Mouse (Mus musculus) layer of hippocampus, adult 9-10 months (tissue): ENCODE results near the gene Kctd5.

Source experiments
- DNase-seq: peaks from one replicate; pipeline ENCODE4 v3.0.0; 2022; ENCODE audit warnings: low spot score

The Kctd5 gene

DNA sequence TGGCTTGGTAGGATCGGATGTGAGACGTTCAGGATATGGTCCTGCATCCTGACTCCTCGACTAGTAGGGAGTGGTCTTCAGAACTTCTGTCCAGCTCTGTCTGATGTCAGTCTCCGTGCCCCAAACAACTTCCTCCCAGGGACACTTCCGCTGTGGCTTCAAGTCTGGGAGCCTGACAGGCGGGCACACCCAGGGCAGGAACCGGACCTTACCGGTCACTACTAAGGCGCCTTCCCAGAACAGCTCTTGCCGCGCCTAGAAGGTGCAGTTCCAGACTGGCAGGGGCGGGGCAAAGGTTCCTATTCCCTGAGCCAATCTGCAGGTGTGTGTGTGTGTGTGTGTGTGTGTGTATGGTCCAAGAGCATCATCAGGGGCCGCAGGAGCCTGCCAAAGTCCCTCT, 35.9 kb downstream of the Kctd5 start:
- DNase-seq: no peak

DNA sequence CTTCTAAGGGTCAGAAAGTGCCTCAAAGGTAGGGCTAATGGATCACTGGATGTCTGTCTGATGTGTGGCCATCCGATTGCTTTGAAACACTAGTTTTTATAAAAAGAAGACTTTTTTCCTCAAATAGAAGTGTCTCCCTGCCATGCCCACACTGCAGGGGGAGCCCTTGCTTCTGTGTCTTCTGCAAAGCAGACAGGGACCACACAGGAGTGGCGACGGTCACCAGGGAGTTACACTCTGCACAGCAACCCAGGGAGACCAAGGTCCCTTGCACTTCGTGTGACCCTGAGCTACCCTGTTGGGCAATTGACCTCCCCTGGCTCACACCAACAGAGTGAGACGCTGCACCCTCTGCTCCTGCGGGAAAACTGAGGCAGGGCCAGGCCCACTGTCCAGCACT, 36.3 kb downstream of the Kctd5 start:
- DNase-seq: no peak

DNA sequence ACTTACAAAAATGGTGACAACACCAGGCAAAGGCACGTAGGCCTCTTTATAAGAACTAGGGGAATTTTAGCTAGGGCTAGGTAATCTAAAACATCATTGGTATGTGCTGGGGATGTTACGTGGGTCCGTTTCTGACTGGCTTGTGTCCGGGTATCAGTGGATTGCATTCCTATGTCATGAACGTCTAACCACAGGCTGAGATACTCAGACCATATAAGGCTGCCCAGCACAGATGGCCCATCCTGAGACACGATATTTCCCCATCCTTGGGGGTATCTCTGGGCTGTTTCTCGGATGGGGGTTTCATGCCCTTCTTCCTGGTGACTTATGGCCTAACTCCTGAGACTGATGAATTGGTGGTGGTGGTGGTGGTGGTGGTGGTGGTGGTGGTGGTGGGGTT, 38.2 kb downstream of the Kctd5 start:
- DNase-seq: no peak

DNA sequence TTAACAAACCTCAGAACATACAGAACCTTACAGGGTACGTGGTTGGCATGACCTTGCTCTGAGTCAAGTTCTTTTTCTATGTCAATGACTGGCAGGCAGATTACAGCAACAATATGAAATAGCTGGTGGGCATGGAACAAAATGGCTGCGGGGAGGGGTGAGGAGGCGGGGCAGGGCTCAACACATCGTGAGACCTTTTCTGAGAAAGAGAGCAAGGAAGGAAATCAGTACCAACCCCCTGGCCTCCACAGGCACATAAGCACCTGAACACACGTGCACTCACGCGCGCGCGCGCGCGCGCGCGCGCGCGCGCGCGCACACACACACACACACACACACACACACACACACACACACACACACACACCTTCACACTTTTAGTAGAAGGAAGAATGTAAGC, 42.7 kb downstream of the Kctd5 start:
- DNase-seq: no peak

DNA sequence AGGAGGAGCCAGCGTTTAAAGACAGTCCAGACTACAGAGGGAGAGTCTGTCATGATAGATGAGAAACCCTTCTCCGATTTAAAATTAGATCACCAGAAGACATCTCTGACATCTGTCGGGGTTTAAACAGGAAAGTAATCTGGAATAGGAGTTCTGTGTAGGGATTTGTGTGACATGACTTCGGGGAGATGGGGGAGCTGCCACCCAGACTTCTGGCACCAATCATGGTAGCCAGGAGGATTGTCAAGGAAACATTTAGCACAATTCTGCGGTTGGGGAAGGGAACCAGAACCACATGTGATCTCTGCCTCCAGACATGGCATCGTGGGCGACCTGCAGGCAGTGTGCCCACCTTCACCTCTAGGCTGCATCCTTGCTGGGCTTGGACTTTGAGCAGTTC, 43.8 kb downstream of the Kctd5 start:
- DNase-seq: no peak

DNA sequence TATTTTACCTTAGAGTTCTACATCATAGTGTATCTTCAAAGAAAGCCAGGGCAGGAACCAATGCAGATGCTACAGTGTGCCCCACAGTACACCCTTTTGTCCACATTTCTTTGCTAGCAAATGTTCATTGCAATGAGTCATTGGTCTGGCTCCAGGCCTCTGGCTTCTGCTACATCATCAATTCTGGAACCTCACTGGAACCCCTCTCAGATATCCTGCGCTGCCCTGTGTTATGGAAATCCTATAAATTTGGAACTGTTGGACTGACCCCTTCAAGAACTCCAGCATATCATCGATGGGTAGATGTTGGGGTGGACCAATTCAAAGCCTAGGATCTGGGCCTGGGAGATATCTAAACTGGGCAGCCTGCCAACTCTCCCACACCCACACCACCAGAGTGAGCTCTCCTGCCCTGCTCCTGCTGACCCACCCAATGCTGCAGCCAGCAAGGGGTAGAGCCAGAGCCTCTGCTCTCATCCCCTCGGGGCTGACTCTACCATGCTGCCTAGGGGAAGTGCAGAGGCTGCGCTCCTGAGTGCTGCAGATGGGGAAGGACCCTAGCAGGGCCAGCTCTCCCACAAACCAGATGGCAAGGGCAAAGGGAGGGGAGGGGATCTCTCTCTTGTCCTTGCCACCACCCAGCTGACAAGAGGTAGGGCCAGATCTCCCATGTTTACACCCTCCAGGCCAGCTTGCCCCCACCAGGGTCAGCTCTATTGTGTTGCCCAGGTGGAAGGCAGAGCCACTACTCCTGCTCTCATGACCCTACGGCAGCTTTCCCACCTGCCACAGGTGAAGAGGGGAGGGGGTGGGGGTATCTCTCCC, 51.7 kb downstream of the Kctd5 start:
- no peak for DNase-seq

DNA sequence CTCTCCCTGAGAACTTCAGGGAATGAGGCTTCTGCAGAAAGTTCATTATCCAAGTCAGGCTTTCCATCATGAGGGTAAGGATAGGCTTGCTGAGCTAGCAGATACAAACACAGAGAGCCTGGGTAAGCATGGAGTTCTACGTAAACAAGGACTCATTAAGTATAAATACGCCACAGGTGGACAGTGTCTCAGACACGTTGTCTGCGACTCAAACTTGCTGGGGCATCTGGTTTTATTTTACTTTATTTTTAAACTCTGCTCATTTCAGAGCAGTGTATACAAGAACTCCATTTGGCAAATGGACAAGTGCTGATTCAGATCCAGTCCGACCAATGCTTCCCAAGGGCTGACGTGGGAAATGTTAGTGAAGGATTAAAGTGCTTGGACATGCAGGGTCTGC, 52.6 kb downstream of the Kctd5 start:
- no peak for DNase-seq

DNA sequence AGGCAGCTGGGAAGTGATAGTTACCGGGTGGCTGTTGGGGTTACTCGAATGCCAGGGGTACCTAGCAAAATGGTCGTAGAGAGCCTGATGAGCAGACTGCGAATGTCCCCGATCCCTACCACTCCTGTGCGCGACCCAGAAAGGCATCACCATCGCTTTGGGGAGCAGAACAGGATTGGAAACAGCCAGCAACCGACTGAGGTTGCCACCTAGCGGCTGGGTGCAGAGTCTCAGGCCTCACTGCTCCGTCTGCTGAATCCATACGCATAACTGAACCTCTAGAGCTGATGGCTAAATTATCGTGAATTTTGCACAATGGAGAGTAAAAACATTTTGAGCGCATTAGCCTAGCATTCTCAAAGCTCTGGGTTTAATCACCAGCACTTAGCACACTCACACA, 57.6 kb downstream of the Kctd5 start:
- no peak for DNase-seq

DNA sequence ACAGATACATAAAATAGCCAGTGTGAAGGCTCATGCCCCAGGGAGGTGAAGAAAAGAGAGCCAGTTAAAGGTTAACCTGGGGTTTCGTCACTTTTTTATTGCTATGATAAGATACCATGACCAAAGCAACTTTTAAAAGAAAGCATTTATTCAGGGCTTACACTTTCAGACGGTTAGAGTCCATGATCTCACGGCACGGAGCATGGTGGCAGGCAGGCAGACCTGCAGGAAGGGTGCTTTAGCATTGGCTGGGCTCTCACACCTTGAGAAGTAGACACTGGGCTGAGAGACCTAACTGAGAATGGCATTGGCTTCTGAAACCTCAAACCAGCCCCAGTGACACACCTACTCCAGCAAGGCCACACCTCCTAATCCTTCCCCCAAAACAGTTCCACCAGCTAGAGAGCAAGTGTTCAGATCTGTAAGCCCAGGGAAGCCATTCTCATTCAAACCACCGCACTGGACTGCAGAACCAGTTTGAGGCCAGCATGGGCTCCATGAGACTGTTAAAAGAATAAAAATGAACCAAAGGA, 58.8 kb downstream of the Kctd5 start:
- no peak for DNase-seq

DNA sequence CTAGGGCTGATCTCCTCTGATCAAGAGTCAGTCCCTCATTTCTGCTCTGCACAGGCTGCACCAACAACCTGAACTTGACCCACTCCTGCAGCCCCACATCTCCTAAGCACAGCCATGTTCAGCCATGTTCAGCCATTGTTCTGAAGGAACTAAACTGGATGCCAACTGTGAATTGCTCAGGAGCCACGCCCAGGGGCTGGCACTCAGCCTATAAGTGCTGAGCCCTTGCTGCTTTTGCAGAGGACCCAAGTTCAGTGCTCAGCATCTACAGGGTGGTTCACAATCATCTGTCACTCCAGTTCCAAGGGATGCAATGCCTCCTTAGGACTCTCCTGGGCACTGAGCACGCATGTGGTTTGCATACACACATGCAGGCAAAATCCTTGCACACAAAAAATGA, 60.4 kb downstream of the Kctd5 start:
- no peak for DNase-seq

DNA sequence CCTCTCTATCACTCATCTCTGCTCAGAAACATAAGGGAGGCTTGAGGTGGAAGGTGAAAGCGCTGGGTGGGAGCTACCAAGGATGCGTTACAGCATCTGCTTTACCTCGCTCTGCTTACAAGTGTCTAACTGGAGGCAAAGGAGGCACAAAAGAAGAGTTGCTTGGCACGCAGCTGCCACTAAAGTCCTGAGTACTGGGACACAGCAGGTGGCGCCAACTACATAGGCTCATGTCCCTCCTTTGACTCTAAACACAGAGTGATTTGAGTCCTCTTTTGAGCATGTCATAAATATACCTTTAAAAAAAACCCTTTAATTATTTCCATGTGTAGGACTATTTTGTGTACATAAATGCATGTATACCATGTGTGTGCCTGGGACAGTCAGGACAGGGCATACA, 63.7 kb downstream of the Kctd5 start:
- DNase-seq: no peak

DNA sequence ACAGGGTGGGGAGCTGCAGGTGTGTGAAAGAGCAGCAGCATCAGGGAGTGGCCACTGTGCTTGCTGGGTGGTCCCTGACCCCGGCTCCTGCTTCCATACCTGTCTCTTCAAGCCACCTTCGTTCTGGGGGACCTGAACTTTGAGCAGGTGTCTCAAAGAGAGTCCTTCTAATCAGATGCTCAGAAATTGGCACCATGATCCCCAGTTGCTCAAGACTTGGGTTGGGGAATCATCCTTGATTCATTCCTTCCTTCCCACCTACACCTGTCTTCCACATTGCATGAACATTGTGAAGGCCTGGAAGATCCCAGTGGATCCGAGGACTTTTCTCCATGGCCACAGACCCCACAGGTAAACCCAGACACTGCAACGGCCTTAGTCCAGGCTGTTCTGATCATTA, 65.2 kb downstream of the Kctd5 start:
- DNase-seq: no peak

DNA sequence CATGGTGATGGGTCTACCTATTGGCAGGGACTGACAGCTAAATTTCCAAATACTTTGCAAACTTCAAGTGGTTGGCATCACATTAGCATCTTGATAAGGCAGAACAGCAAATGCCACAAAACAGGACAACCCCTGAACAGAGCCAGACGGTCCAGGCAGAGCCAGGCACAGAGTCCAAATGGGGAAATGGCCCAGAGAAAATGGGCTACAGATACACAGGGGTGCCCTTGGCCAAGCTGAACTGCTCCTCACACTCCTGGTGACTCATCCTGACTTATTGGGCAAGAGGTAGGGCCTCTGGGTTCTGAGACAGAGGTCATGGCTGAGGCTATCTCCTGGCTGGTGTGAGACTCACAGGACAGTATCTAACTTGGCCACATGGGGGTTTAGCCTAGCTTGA, 65.9 kb downstream of the Kctd5 start:
- no peak for DNase-seq

DNA sequence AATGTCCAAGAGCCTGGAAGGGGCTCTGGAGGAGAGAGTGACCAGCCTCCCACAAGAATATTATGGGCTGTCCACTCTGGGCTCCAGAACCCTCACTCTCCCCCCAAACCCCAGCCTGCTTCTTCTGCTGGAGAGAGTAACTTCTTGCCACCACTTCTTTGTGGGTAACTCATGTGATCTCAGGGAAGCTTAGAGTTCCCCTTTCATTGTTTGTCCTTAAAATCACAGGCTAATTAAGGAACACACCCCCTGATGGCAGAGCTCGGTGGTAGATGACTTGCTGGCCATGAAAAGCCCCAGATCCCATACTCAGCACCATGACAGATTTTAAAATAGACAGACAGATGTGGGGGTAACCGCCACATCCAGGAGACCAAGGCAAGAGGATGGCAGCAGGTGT, 66.4 kb downstream of the Kctd5 start:
- DNase-seq: no peak

DNA sequence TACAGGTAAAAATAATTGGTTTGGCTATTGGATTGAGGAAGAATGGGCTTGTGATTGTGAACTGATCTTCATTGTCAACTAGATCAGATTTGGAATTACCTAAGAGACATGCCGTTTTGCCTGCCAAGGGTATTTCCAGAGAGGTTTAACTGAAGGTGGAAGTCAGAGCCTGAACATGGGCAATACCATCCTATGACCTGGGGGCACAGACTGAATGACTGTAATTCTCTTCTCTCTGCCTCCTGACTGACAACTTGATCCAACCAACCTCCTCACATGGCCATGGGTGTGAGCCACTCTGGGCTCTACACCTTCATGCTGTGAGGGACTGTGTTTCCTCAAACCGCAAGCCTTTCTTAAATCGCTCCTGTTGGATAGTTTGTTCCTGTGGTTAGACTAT, 68.2 kb downstream of the Kctd5 start:
- no peak for DNase-seq

DNA sequence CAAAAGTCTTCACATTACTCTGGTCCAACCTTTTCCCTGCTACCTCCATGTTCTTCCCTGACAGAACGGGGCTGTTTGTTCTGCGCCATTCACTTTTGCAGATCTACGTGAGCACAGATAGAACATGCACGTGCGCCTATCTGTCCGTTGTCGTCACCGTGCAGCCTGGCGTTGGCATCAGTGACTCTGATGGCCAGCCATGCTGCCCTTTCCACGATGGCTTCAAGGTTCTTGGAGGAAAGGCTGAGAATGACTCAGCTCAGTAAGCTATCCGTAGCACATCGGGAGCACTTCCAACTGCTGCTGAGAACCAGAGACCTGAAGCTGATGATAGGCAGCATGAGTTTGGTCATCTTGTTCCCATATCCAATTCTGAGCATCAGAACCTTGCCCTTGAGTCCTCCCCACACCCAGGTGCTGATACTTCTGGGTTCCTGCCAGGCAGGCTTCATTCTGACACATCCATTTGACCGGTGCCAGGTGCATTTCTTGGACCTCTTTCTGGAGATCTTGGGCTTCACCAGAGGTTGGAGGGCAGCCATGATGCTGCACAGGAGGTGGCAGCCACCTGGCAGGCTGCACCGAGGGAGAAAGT, 69.1 kb downstream of the Kctd5 start:
- DNase-seq: no peak

DNA sequence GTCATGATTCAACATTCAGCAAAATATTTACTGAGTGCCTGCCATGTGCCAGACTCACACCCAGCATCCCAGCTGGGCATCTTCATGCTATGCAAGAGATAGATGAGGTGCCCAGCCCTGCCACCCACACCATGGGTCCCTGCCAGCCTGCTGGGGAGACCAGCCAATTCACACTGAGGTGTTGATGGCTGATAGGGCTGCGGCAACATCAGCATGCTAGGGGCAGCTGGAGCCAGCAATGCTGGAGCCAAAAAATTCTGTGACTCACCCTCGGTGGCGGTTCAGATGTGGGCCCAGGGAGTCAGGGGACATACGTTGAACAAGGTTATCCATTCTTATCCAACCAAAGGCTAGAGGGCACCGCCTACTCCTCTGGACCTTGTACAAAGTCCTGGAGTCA, 72.9 kb downstream of the Kctd5 start:
- peak; percentile 49 for DNase-seq

DNA sequence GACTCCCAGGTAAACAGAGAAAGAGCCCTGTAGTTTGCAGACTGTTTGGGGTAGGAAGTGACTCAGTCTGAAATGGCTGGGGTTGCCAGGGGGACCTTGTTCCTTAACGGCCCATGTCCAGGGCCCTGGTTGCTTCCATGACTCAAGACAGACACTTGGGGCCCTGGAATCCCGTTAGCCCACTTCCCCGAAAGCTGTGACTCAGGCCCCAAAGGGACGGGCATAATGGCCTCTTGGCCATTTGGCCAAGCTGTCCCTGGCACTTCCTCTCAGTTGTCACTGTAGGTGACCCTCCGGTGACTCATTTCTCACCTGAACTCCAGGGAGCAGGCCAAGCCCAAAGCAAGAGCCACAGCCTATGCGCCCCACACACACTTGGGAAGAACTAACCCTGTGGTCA, 74.9 kb downstream of the Kctd5 start:
- DNase-seq: no peak

DNA sequence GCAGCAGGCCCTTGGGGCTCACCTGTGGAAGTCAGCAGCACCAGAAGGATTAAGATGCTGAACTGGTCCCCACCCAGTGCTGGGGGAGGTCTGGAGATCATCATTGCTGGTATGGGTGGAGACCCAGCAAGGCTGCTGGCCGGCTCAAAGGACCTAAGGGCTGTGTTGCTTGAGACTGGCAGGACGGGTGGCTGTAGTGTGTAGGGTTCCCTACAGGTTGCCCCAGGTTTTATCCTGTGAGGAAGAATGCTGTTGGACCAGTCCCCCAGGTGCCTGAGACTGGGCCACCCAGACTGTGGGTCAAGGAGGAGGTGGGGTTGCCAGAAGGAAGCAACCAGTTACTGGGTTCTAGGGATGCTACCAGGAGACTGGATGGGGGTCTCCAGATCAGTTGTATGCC, 75.4 kb downstream of the Kctd5 start, which contains the start of gene Prss22:
Prss22 (minus strand) TSS at position 200 of the 400 bp plus-strand sequence.
- no peak for DNase-seq
